Mouse (Mus musculus) C2C12 (cell line): ENCODE data around the gene Tlk1. TPM values are rescaled to one million over a fixed set of nuclear protein-coding genes. Genes with fewer than 3 reads are reported as not detected.

Experiments
- H3K27me3 ChIP-seq: one replicate; pipeline ENCODE4 v1.6.1; 2011; ENCODE audit not compliant: control insufficient read depth, insufficient read depth, insufficient read length
- H3K36me3 ChIP-seq: one replicate; pipeline ENCODE4 v1.6.1; 2011; ENCODE audit not compliant: control insufficient read depth, insufficient read depth
- H3K4me3 ChIP-seq: one replicate; pipeline ENCODE4 v1.5.1; 2011; ENCODE audit warnings: mild to moderate bottlenecking, control low read depth; ENCODE audit not compliant: poor library complexity, insufficient read depth, severe bottlenecking
- H3K79me2 ChIP-seq: one replicate; pipeline ENCODE4 v1.6.1; 2011; ENCODE audit not compliant: control insufficient read depth, insufficient read depth
- H3K79me3 ChIP-seq: one replicate; pipeline ENCODE4 v1.6.1; 2011; ENCODE audit warnings: low read depth, control low read depth
- H3ac ChIP-seq: one replicate; pipeline ENCODE3; 2011; ENCODE audit warnings: low read depth; ENCODE audit not compliant: control insufficient read depth, insufficient read length
- CEBPB ChIP-seq: IDR thresholded peaks from one replicate; pipeline ENCODE4 v1.6.1; 2011; ENCODE audit warnings: low read depth, mild to moderate bottlenecking, control low read depth, moderate library complexity
- CTCF ChIP-seq: IDR thresholded peaks from one replicate; pipeline ENCODE4 v1.5.1; 2011; ENCODE audit not compliant: control insufficient read depth, insufficient read depth, insufficient read length
- FOSL1 ChIP-seq: IDR thresholded peaks from one replicate; pipeline ENCODE4 v1.8.0; 2011; ENCODE audit warnings: mild to moderate bottlenecking, low read length; ENCODE audit not compliant: poor library complexity, insufficient read depth, severe bottlenecking
- MAX ChIP-seq: IDR thresholded peaks from one replicate; pipeline ENCODE4 v1.6.1; 2011; ENCODE audit warnings: mild to moderate bottlenecking, control low read depth
- MYOD1 ChIP-seq: IDR thresholded peaks from one replicate; pipeline ENCODE4 v1.6.1; 2011; ENCODE audit warnings: low read depth; ENCODE audit not compliant: control insufficient read depth, insufficient read length
- MYOG ChIP-seq: IDR thresholded peaks from one replicate; pipeline ENCODE4 v1.6.1; 2011; ENCODE audit not compliant: control insufficient read depth, insufficient read length; ENCODE audit errors: extremely low read depth
- USF1 ChIP-seq: IDR thresholded peaks from one replicate; pipeline ENCODE4 v1.6.1; 2011; ENCODE audit warnings: low read depth, mild to moderate bottlenecking, control low read depth, moderate library complexity
- polyA plus RNA-seq: library from polyadenylated mRNA; unstranded; fragments of >200 nt; fragmentation: generic; extraction: Trizol; gene quantifications from one replicate; pipeline ENCODE4 v1.2.1, GENCODE M21; 2012; ENCODE audit warnings: missing spikeins

Gene Tlk1
- polyA plus RNA-seq, 1 experiment: 8.1 TPM

- Histone ChIP-seq H3ac (no peak overlapping the region), H3K36me3 (no peaks in the 10 kb centered on the region), H3K27me3 (no peaks in the 10 kb centered on the region), H3K79me3 (no peaks in the 10 kb centered on the region), H3K4me3 (no peak overlapping the region), H3K79me2 (no peaks in the 10 kb centered on the region)
- no peak for TF ChIP-seq MYOG
- no peak for TF ChIP-seq USF1
- no peak for TF ChIP-seq MYOD1
- no peak for TF ChIP-seq CEBPB
- no peak for TF ChIP-seq CTCF
- no peak for TF ChIP-seq MAX
- TF ChIP-seq FOSL1: no peak
Measured at GRCm38 (mm10) chr2:70836306-70836651, 10.8 kb upstream of the Tlk1 start.

- Histone ChIP-seq H3K79me2 (no peaks in the 10 kb centered on the region), H3ac (no peak overlapping the region), H3K27me3 (no peaks in the 10 kb centered on the region), H3K4me3 (no peak overlapping the region), H3K36me3 (no peaks in the 10 kb centered on the region), H3K79me3 (no peaks in the 10 kb centered on the region)
- no peak for TF ChIP-seq MYOG
- no peak for TF ChIP-seq CEBPB
- no peak for TF ChIP-seq CTCF
- TF ChIP-seq USF1: no peak
- TF ChIP-seq MAX: no peak
- TF ChIP-seq MYOD1: no peak
- no peak for TF ChIP-seq FOSL1
Measured at GRCm38 (mm10) chr2:70835641-70836305, 10.2 kb upstream of the Tlk1 start.

- H3K4me3 ChIP-seq: no peak overlapping the region
- H3K79me2 ChIP-seq: no peaks in the 10 kb centered on the region
- H3K27me3 ChIP-seq: no peaks in the 10 kb centered on the region
- TF ChIP-seq CTCF (no peak), USF1 (no peak), FOSL1 (no peak), CEBPB (no peak), MAX (no peak), MYOD1 (no peak), MYOG (no peak)
- H3ac ChIP-seq: no peak overlapping the region
- H3K36me3 ChIP-seq: no peaks in the 10 kb centered on the region
- H3K79me3 ChIP-seq: no peaks in the 10 kb centered on the region
Measured at GRCm38 (mm10) chr2:70835209-70835608, 9.7 kb upstream of the Tlk1 start.

GRCm38 (mm10) chr2:70833261-70833660 is 7.7 kb upstream of the Tlk1 start:
- Histone ChIP-seq H3K79me3 (no peaks in the 10 kb centered on the region), H3K27me3 (no peaks in the 10 kb centered on the region), H3ac (no peak overlapping the region), H3K79me2 (no peaks in the 10 kb centered on the region), H3K36me3 (no peaks in the 10 kb centered on the region), H3K4me3 (no peak overlapping the region)
- TF ChIP-seq MYOG (no peak), MYOD1 (no peak), FOSL1 (no peak), USF1 (no peak), CEBPB (no peak), CTCF (no peak), MAX (no peak)

- Histone ChIP-seq H3K79me3 (no peaks in the 10 kb centered on the region), H3K79me2 (no peaks in the 10 kb centered on the region), H3K4me3 (no peak overlapping the region), H3K27me3 (no peaks in the 10 kb centered on the region), H3K36me3 (no peaks in the 10 kb centered on the region), H3ac (no peak overlapping the region)
- TF ChIP-seq MYOG: no peak
- TF ChIP-seq USF1: no peak
- no peak for TF ChIP-seq CTCF
- TF ChIP-seq MYOD1: no peak
- TF ChIP-seq MAX: no peak
- no peak for TF ChIP-seq CEBPB
- TF ChIP-seq FOSL1: no peak
Measured at GRCm38 (mm10) chr2:70831709-70832350, 6.3 kb upstream of the Tlk1 start.

GRCm38 (mm10) chr2:70830683-70831082 is 5.2 kb upstream of the Tlk1 start:
- H3K79me3 ChIP-seq: no peaks in the 10 kb centered on the region
- no peak overlapping the region for H3ac ChIP-seq

More at GRCm38 (mm10) chr2:70830683-70831082, 5.2 kb upstream of the Tlk1 start:
- H3K36me3 ChIP-seq: no peaks in the 10 kb centered on the region
- no peak overlapping the region for H3K4me3 ChIP-seq
- TF ChIP-seq USF1: no peak
- no peak for TF ChIP-seq FOSL1
- no peak for TF ChIP-seq MAX
- no peak for TF ChIP-seq MYOG
- TF ChIP-seq CTCF: no peak
- no peak for TF ChIP-seq CEBPB
- TF ChIP-seq MYOD1: no peak
- H3K27me3 ChIP-seq: no peaks in the 10 kb centered on the region
- no peaks in the 10 kb centered on the region for H3K79me2 ChIP-seq
